Mouse (Mus musculus): Measurements from ENCODE around the gene Gpx4.

DNA sequence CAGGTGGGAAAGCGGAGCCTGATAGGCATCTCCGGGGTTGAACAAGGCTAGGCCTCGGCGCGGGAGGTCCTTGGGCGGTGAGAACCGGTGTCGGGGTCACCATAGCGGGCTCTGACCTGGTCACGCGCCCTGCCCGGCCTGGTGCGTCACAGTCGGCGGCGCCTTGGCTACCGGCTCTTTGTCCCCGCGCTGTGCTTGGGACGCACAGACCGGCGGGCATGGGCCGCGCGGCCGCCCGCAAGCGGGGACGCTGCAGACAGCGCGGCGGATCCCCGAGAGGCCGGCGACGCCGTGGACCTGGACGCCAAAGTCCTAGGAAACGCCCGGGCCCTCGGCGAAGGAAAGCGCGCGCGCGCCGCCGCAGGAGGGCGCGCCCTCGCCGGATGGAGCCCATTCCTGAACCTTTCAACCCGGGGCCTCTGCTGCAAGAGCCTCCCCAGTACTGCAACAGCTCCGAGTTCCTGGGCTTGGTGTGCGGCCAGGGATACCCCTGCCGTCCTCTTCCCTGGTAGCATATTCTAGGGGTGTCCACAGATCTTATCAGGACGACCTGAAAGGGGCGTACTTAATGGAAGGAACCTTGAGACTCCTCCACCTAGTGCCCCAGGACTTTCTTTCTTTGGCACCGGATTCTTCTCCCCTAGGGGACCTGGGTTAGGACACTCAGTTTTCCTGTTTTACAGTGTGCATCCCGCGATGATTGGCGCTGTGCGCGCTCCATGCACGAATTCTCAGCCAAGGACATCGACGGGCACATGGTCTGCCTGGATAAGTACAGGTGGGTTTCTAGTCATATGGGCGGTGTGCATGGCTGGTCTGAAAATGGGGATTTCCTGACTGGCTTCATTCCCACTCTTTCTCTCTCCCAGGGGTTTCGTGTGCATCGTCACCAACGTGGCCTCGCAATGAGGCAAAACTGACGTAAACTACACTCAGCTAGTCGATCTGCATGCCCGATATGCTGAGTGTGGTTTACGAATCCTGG lies 7.2 kb downstream of the Gpx4 start:
- TF ChIP-seq CTCF (IDR thresholded peaks at IDR 0.05; ENCODE audit: extremely low read depth, insufficient read depth, insufficient read length, insufficient replicate concordance) (no peak), POLR2A (IDR thresholded peaks at IDR 0.05; ENCODE audit: low read depth, low read length) (no peak)

Measured in spleen, adult 2 months (tissue).